Mouse (Mus musculus): ENCODE results near the gene Snai3.

The Snai3 gene

DNA sequence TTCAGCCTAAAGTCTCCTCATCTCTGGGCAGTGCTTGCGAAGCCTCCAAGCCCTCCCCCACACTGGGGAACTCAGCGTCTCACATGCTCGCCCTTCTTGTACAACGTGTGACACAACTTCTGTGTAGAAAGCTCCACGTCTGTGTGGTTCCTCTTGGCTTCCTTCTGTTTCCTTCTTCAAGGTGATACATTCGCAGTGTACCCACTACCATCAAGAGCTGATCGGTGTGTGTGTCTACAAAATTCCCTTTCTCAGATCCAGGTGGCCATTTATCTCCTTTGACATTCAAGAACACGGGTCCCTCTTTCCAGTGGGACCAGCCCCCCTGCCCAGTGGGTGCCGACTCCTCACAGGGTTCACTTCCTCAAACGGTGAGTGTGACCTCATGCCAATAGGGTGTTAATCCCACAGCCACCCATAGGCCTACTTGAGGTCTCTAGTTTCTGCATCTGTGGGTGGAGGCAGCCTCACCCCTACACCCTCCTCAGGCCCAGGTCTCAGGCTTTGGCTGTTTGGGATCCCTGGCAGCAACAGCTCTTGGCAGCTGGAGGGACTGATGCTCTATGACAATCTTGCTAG lies 30.4 kb downstream of the Snai3 start:
- peak; percentile 98 for DNase-seq

DNA sequence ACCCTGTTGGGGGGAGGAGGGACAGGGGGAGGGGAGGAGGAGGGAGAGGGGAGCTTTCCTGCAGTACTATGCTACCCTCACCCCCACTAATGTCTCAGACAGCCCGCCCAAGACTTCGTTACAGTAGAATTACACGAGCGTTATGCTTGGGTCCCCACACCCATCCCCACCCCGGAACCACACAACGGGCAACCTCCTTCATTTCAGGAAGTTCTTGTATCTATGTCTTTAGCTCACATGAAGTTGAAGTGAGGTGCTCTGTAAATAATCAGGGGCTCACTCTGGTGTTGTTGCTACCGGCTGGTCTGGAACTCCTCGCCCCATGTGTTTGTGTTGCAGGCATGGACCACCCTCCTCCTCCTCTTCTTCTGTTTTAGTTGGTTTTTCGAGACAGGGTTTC lies 32.4 kb downstream of the Snai3 start:
- no peak for DNase-seq

DNA sequence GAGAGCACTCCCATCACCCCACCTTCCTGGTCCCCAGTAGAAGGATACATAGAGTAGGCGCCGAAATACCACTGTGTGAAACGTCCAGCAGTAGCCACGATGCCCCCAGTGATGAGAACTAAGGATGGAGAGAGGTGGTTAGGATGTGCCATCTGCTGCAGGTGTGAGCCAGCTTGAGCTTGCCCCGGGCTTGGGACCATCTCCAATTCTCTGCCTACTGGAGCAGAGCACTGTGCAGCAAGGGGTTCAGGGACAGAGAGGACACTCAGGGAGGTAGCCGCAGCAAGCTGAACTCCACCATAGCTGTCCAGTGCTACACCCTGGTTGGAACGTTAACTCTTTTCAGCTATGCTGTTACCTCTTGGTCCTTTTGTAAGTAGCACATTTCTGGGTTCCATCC lies 32.9 kb downstream of the Snai3 start:
- DNase-seq = no peak

DNA sequence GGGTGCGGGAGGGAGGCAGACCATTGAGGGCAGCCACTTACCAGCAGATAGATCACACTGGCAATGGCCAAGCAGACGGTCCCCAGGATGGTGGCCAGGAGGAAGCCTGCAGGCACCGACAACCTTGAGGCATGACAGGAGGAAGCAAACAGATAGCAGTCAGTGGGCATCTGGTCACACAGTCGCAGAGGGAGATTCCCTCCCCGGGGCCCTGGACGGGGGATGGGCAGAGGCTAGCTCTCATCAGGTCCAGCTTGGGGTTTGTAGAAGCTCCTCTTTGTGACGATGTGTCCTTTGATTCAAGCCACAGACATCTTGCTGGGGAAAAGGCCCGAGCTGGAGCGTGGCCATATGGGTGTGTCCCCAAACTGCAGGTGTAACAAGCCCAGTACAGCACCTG lies 34.4 kb downstream of the Snai3 start:
- DNase-seq = peak; percentile 89

DNA sequence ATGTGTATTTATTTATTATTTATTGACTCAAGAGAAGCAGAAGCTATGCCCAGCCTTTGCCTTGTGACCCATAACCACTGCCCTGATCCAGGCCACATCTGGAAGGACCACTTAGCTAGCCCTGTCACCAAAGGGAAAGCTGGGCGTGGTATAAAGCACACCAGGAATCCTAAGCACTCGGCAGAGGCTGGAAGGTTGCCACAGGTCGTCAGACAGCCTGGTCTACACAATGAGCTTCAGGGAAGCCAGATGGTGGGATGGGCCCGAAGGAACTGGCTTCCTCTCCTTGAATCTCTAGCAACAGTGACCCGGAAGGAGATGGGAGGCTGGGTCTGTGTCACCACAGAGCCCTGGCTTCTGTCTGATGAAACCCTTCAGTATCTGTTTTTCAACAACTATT lies 36.9 kb downstream of the Snai3 start:
- peak; percentile 98 for DNase-seq

DNA sequence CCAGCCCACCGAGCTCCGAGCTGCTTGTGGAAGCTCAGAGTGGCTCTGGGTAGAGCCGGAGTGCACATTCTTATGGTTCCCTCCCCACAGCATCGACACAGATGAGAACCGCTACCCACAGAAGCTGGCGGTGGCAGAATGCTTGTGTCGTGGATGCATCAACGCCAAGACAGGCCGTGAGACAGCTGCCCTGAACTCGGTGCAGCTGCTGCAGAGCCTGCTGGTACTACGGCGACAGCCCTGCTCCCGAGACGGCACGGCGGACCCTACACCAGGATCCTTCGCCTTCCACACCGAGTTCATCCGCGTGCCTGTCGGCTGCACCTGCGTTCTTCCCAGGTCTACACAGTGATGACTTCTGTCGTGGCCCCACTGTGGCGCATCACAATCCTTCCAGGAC lies 37.3 kb downstream of the Snai3 start:
- DNase-seq = no peak

DNA sequence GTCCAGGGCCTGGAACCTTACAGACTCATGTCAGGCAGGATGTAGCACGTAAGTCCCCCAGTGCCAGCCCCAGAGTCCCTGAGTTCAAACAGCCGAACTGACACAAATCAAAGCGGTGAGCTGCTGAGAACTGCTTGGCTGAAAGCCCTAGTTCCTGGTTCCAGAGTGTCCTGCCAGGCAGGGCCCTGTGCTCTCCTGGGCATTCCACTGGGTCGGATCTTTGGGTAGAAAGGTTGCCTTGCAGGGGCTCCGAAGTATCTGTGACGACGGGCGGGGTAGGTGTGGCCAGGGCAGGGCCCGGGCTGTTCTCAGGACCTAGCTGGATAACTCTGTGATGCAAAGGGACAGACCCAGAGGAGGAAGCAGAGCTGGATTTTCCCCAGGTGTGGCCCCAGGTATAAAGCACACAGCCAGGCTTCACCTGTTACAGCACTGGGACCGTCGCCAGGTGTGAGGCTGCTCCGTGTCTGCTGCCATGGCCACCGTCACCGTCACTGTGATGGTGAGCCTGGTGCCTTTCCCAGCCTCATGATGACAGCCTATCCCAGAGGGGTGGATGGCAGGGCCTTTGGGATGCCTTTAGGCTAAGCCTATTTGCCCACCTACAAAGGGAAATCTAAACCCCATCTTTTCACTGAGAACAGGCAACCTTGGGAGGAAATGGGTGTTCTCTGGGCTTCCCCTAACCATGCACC lies 39.0 kb downstream of the Snai3 start, which contains the start of gene Il17c:
TSS of gene Il17c (plus strand) at position 645 of the 695 bp plus-strand sequence.
- no peak for DNase-seq

DNA sequence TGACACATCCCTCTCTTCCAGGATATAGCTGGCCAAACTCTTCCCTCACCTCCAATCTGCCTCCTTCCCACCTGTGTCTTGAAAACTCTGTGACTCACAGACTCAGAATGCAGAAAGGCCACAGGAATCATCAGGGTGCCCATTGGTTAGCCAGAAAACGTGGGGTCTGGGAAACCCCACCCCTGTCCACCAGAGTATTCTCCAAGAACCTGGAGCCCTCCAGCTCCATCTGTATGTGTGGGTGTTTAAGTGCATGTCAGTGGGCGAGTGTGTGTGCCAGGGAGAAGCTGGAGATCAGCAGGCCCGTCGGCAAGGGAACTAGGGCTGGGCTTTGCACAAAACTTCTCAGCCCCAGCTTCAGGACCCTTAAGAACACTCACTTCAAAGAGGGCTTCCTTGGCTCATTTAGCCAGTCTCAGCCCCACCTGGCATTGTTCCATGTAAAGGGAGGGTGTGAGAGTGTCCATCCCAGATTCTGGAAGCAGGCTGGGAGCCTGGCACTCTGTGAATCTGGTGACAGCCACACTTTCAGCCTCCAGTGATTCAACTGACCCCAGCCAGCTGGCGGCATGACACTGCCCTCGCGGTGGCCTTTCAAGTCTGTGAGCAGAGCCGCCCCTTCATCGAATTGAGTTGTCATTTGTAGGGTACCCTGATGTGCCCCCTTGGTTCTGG lies 40.5 kb downstream of the Snai3 start:
- DNase-seq = no peak

DNA sequence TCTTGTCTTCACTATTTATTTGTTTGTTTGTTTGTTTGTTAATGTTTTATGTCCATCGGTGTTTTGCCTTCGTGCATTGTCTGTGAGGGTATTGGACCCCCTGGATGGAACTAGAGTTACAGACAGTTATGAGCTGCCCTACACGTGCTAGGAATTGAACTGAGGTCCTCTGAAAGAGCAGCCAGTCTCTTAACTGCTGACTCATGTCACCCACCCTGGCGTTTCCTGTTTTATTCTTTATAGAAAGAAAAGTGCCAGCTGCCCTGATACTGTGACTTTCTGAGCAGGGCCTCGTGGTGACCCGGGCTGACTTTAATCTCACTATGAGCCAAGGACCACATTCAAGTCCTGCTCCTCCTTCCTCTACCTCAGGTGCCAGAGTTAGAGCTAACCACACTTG lies 45.0 kb downstream of the Snai3 start:
- no peak for DNase-seq

DNA sequence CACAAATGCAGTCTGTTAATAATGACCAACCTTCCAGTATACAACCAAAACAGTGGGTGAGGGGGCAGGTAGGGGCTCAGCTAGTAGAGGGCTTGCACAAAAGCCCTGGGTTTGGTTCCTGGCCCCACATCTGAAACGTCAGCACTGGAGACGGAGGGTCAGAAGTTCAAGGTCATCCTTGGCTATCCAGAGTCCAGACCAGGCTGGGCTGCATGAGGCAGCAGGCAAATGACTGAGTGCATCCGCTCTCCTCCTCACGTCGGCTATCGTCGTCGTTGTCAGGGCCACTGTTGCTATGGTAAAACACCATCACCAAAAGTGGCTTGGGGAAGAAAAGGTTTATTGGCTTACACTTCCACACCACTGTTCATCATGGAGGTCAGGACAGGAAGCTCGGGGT lies 46.2 kb downstream of the Snai3 start:
- no peak for DNase-seq

DNA sequence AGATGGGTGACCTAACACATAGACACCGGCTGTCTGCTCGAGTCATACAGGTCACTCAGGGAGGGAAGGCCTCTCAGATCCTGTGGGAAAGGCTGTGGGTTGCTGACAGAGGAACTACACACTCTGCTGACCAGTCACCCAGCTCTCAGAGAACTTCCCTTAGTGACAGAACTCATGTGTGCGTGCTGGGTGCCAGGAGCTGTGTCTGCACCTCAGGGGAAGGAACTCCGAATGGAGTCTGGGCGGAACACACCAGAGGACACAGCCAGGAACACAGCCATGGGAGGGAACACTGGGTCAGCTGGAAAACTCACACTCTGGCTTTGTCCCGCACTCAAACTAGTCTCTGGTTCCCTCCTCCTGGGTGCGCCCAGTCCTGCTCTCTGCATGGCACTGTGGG lies 52.9 kb downstream of the Snai3 start:
- peak; percentile 95 for DNase-seq

DNA sequence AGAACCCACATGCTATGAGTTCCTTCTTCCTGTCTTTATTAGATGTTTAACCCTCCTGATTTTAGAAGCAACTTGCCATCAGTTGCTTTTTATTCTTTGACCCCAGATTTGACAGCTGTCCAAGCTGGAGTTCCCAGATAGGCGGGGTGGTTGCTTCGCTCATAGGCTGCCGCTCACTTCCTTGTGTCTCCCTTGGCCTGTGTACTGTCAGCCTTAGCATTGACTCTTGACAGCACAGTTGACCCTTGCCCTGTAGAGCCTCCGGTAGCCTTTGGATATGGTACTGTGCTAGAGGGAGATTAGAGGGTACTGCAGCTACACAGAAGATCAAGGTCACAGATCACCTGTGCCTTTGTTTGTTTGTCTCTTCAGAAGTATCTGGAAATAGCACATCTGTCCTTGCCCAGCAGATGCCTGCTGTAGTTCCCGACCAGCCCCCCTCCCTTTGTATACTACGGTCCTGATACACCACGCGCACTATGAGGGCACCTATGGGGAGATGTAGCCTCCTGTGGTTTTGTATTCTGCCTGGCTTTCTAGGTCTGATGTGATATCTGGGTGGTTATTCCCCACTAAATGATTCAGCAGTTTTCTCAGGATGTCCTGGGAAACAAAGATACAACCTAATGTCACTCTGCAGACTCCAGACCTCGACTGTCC lies 55.3 kb downstream of the Snai3 start:
- no peak for DNase-seq

Measured in heart, adult 11 months (tissue).